Mouse (Mus musculus) ES-E14 (cell line): ENCODE results near the gene Tmem8. TPM values are rescaled to one million over a fixed set of nuclear protein-coding genes. Genes with fewer than 3 reads are reported as not detected.

Experiments
- DNase-seq: peaks from one replicate; pipeline ENCODE4 v3.0.0-alpha.2; 2013; ENCODE audit warnings: low read depth, low spot score
- H3K27ac ChIP-seq: 2 replicates; pipeline ENCODE4 v1.5.1; 2012; ENCODE audit warnings: low read depth, mild to moderate bottlenecking, low read length, moderate library complexity, mixed read lengths; ENCODE audit not compliant: poor library complexity, insufficient read depth, severe bottlenecking
- H3K36me3 ChIP-seq: 2 replicates; pipeline ENCODE4 v1.6.1; 2012; ENCODE audit warnings: mild to moderate bottlenecking, low read length, moderate library complexity, mixed read lengths; ENCODE audit not compliant: control insufficient read depth, poor library complexity, insufficient read depth, severe bottlenecking
- H3K4me1 ChIP-seq, 2 experiments: fragments of 150-350 bp in 1 of 2; sonication (generic) in 1 of 2; 2 replicates each; pipeline ENCODE4 v1.6.1; 2012; ENCODE audit warnings: low read length in 2 of 2, mild to moderate bottlenecking in 1 of 2, mixed read lengths in 1 of 2; ENCODE audit not compliant: control insufficient read depth in 2 of 2, insufficient read depth in 2 of 2, poor library complexity in 1 of 2
- H3K4me3 ChIP-seq, 2 experiments: fragments of 150-350 bp in 1 of 2; sonication (generic) in 1 of 2; 2 replicates each; pipeline ENCODE4 v1.5.1; 2012; ENCODE audit warnings: low read length in 2 of 2, low read depth in 1 of 2, mild to moderate bottlenecking in 1 of 2, mixed read lengths in 1 of 2; ENCODE audit not compliant: insufficient read depth in 1 of 2, poor library complexity in 1 of 2, severe bottlenecking in 1 of 2
- H3K9ac ChIP-seq: 2 replicates; pipeline ENCODE4 v1.6.1; 2012; ENCODE audit warnings: low read depth, mild to moderate bottlenecking, low read length, mixed read lengths; ENCODE audit not compliant: poor library complexity, insufficient read depth, severe bottlenecking
- H3K9me3 ChIP-seq: fragments of 150-350 bp; sonication (generic); 2 replicates; pipeline ENCODE4 v1.6.1; 2012; ENCODE audit warnings: low read depth, mild to moderate bottlenecking, low read length; ENCODE audit not compliant: control insufficient read depth, insufficient read depth
- CHD2 ChIP-seq: IDR thresholded peaks from 2 replicates; pipeline ENCODE4 v1.6.1; 2014; ENCODE audit warnings: mild to moderate bottlenecking, low read depth, low read length, inconsistent platforms
- HCFC1 ChIP-seq: IDR thresholded peaks from 2 replicates; pipeline ENCODE4 v1.6.1; 2012; ENCODE audit warnings: low read length, inconsistent platforms, borderline replicate concordance; ENCODE audit not compliant: insufficient read depth
- MAFK ChIP-seq: IDR thresholded peaks from 2 replicates; pipeline ENCODE4 v1.6.1; 2014; ENCODE audit warnings: mild to moderate bottlenecking, low read depth, low read length, inconsistent platforms; ENCODE audit not compliant: insufficient read depth
- ZC3H11A ChIP-seq: IDR thresholded peaks from 2 replicates; pipeline ENCODE4 v1.6.1; 2012; ENCODE audit warnings: low read depth, mild to moderate bottlenecking, inconsistent platforms, low read length, borderline replicate concordance
- ZNF384 ChIP-seq: IDR thresholded peaks from 2 replicates; pipeline ENCODE4 v1.6.1; 2012; ENCODE audit warnings: low read depth, low read length, inconsistent platforms
- in situ Hi-C, 2 experiments: fragments of 600-800 bp; cut with MboI; formaldehyde crosslinking; loops; one replicate each; pipeline ENCODE4 v1.15.1; 2025; ENCODE audit warnings: low sequenced_read_pairs in 2 of 2, inconsistent platforms in 1 of 2; ENCODE audit not compliant: unreplicated experiment in 2 of 2
- total RNA-seq: library from RNA; depleted of rRNA; stranded (reverse); fragments of 300-350 nt; gene quantifications from 2 replicates; pipeline ENCODE4 v1.2.3, GENCODE M21; 2012

Gene Tmem8
- total RNA-seq, 1 experiment: 22.3 TPM

DNA sequence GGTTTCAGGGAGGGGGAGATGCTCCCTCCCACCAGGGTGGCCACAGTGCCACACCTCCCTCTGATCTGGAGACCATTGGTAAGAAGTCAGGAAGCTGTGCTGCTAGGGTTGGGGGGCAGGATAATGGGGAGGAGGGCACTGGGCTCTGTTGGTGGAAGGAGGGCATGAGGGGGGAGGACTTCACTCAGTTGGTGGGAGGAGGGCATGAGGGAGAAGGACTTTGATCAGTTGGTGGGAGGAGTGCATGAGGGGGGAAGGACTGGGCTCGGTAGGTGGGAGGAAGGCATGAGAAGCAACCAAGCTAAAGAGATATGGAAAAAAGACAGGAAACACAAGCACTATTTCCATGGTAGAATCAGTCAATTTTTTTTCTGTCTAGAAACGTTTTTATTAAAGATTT, 32.2 kb upstream of the Tmem8 start:
- Histone ChIP-seq H3K9ac (no peak overlapping the region), H3K9me3 (no peaks in the 10 kb centered on the region), H3K4me1 (peaks cover 0 to 2% of the 10 kb centered on the region in 2 experiments; a peak in 1 of 4 replicates), H3K27ac (no peak overlapping the region), H3K4me3 (no peak overlapping the region), H3K36me3 (peaks cover 2% of the 10 kb centered on the region; the same call in 1 of the 2 replicates)
- in situ Hi-C loops: no loop called here
- TF ChIP-seq ZC3H11A (no peak), CHD2 (no peak), MAFK (no peak), ZNF384 (no peak), HCFC1 (no peak)
- no peak for DNase-seq

DNA sequence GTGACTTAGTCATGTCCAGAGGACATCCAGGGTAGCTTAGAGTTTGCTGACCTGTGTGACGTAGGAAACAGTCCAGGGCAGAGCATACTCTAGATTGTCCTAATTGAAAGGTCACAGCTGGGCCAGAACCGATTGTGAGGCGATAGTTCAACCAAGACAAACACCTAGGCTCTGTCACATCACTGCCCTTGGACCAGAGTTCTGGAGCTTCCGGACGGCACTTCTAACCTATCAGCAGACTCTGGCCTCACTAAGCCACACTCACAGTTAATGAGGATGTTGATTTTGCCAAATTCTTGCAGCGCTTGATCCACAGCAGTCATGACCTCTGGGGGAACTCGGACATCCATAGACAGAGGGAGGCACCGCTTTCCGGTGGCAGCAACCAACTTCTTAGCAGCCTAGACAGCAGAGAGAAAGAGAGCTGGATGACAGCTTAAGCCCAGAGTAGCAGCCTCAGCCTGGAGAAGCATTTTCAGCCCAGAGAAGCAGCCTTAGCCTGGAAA, 26.0 kb upstream of the Tmem8 start:
- no peaks in the 10 kb centered on the region for H3K9me3 ChIP-seq
- TF ChIP-seq MAFK: no peak
- TF ChIP-seq CHD2: no peak
- TF ChIP-seq HCFC1: no peak
- no peak for TF ChIP-seq ZC3H11A
- TF ChIP-seq ZNF384: no peak
- no peak overlapping the region for H3K27ac ChIP-seq
- DNase-seq: no peak
- no peaks in the 10 kb centered on the region; a peak in 1 of 4 replicates for H3K4me1 ChIP-seq
- in situ Hi-C loops: no loop called here
- no peak overlapping the region for H3K4me3 ChIP-seq
- H3K9ac ChIP-seq: no peak overlapping the region
- H3K36me3 ChIP-seq: peaks cover 17% of the 10 kb centered on the region; the same call in 1 of the 2 replicates

DNA sequence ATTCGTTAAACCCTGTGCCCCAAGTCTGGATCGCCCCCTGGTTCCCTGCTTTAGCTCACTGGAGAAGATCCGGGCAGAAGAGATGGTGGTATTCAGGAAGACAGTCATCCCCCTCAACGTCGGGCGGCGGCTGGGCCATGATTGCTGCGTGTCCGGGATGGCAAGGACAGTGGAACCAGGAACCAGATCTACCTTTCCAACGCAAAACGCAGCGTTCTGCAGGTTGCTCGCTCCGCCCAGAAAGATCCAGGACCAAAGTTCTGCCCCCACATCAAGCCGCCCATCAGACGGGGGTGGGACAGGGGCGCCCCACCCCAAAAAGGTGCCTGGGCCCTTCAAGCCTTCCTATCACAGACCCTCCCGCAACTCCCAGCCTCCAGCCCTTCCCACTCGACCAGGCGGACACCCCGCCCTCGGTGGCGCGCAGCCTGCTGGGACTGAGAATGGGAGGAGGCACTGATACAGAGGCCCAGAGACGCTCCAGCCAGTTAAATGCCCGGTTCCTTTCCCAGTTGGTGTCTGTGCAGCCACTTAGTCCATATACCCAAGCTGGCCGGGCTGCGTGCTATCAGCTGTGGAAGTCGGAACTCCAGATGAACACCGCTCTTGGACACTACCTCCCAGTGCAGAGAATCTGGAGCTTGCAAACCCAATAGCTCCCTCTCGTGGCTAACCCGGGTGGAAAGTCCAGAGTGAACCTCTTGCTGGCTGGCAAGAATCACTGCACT, 23.0 kb upstream of the Tmem8 start, which contains the start of gene Decr2:
Decr2 (minus strand) TSS at position 433 of the 728 bp plus-strand sequence.
- Histone ChIP-seq H3K9ac (peak within 1 kb of the TSS; percentile 60), H3K27ac (peak within 1 kb of the TSS; percentile 38; the same call in 1 of the 2 replicates), H3K9me3 (no peaks in the 10 kb centered on the region), H3K4me3 (peak within 1 kb of the TSS; percentile 61 to 76), H3K4me1 (peaks cover 0 to 5% of the 10 kb centered on the region in 2 experiments; a peak in 2 of 4 replicates), H3K36me3 (peaks cover 29% of the 10 kb centered on the region)
- peak; percentile 93 for DNase-seq
- TF ChIP-seq ZNF384 (0 out of 2 replicates have a peak, but pooled peaks have one; percentile 13), MAFK (no peak), HCFC1 (no peak)
- in situ Hi-C loops: no loop called here

DNA sequence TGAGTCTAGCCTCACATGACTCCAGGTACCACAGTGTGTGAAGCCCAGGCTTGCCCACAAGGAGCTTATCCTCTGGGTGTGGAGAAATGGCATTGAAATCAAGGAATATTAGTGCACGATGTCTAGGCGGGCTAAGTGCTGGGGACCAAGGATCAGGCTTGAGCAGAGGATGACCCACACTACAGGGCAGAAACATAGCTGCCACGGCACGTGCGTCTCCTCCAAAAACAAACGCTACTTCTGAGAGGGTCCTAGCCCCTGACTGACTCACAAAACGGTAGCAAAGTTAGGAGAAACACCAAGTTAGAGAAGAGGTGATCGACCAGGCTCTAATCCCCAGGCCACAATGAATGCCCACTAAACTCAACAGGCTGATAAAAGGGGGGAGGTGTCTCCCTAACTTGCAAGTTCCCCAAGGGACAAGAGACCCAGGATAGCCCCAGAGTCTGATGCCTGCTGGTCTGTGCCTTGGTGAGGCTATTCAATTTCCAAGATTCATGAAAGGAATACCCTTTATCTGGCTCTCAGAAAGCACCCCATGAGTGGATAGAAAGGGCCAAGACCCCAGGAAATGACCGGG, 18.5 kb upstream of the Tmem8 start:
- H3K4me3 ChIP-seq: peak overlapping the region; percentile 76 to 86
- no peaks in the 10 kb centered on the region for H3K9me3 ChIP-seq
- H3K27ac ChIP-seq: peak overlapping the region; percentile 37; the same call in 1 of the 2 replicates
- peak overlapping the region; percentile 89 for H3K9ac ChIP-seq
- peaks cover 0 to 5% of the 10 kb centered on the region in 2 experiments; a peak in 1 of 4 replicates for H3K4me1 ChIP-seq
- in situ Hi-C loops: no loop called here
- TF ChIP-seq MAFK (no peak), HCFC1 (no peak), ZNF384 (no peak)
- DNase-seq: no peak
- H3K36me3 ChIP-seq: peaks cover 25% of the 10 kb centered on the region
